Mouse (Mus musculus) forebrain, embryonic 13.5 days (tissue): Measurements from ENCODE around the gene Oard1. TPM values are rescaled to one million over a fixed set of nuclear protein-coding genes. Genes with fewer than 3 reads are reported as not detected.

ENCODE experiments used
- ATAC-seq: fragments of 200-750 bp; cut with Nextera tagmentation; 2 replicates; pipeline ENCODE4 v1.8.0; 2017
- H3K27ac ChIP-seq: fragments of 300-500 bp; sonication (generic); 2 replicates; pipeline ENCODE4 v1.5.1; 2015; ENCODE audit warnings: inconsistent platforms, mild to moderate bottlenecking, moderate library complexity
- H3K27me3 ChIP-seq: fragments of 300-500 bp; sonication (generic); 2 replicates; pipeline ENCODE4 v1.6.1; 2015; ENCODE audit warnings: mild to moderate bottlenecking, inconsistent platforms
- H3K36me3 ChIP-seq: fragments of 300-500 bp; sonication (generic); 2 replicates; pipeline ENCODE4 v1.6.1; 2015; ENCODE audit warnings: mild to moderate bottlenecking, inconsistent platforms; ENCODE audit not compliant: poor library complexity, severe bottlenecking
- H3K4me1 ChIP-seq: fragments of 300-500 bp; sonication (generic); 2 replicates; pipeline ENCODE4 v1.6.1; 2015; ENCODE audit warnings: inconsistent platforms
- H3K4me2 ChIP-seq: fragments of 300-500 bp; sonication (generic); 2 replicates; pipeline ENCODE4 v1.6.1; 2015; ENCODE audit warnings: inconsistent platforms, mild to moderate bottlenecking, moderate library complexity
- H3K4me3 ChIP-seq: fragments of 300-500 bp; sonication (generic); 2 replicates; pipeline ENCODE4 v1.5.1; 2015; ENCODE audit warnings: mild to moderate bottlenecking, inconsistent platforms
- H3K9ac ChIP-seq: fragments of 300-500 bp; sonication (generic); 2 replicates; pipeline ENCODE4 v1.6.1; 2015; ENCODE audit warnings: mild to moderate bottlenecking, inconsistent platforms
- H3K9me3 ChIP-seq: fragments of 300-500 bp; sonication (generic); replicated peaks from 2 replicates; pipeline ENCODE4 v1.6.1; 2016; ENCODE audit warnings: inconsistent platforms
- WGBS: fragments of 180-500 bp; shearing (Covaris S2); methylation state at CpG from one replicate; pipeline ENCODE4 v1.1.7; 2015; 5-methylcytosine and 5-hydroxymethylcytosine counted together
- polyA plus RNA-seq: library from polyadenylated mRNA; unstranded; fragments of >200 nt; fragmentation: Nextera tagmentation; extraction: Ambion mirVana; gene quantifications from 2 replicates; pipeline ENCODE4 v1.2.1, GENCODE M21; 2015

Gene Oard1
- 74.4 and 85.8 TPM in 2 replicates for polyA plus RNA-seq

DNA sequence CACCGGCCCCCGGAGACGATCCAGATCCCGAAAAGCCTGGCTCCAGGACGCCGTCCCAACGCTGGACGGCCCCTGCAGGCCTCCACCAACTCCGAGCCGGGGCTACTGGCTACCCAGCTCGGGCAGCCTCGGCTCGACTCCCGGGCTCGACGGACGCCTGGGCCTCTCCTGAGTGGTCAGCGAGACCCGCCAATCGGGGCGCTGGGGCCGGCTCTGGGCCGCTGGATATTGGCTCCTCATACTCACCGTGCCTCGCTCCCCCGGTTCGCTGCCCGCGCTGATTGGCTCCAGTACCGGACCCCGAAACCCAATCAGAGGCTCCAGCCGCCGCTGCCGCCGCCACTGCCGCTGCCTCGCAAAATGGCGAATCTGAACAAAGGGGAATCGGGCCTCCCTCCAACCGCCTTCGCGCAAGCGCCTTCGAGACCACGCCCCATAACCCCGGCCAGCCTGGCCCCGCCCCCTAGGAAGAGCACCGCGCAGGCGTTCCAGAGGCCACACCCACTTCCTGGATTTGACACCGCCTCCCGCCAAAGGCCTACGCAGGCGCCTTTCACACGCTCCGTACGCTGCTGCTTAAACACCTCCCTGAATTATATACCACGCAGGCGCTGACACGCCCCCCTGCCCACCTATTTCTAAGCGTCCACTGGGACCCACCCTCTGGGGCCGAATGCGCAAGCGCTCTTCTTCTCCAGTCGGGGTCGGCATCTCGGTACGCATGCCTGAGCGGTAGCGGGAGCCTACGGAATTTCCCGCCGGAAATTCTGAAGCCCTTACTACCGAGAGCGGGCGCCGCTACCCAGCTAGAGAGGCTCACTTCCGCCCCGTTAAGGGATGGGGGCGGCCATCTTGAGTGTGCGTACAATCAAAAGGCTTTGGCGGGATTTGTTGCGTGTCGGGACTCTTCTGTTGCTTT is at the start of gene Oard1, which contains the start of gene Nfya:
Gene Oard1 (plus strand): TSS at position 635 of the 919 bp plus-strand sequence.
Gene Nfya (minus strand): TSS at position 527 of the 919 bp plus-strand sequence.
- peak; percentile 97 for ATAC-seq
- Histone ChIP-seq H3K27me3 (no peaks in the 10 kb centered on the region), H3K9ac (peak within 1 kb of the TSS; percentile 99), H3K36me3 (peaks cover 20% of the 10 kb centered on the region), H3K9me3 (no peaks in the 10 kb centered on the region), H3K4me2 (peak within 1 kb of the TSS; percentile 72), H3K4me1 (peaks cover 38% of the 10 kb centered on the region), H3K27ac (peak within 1 kb of the TSS; percentile 100), H3K4me3 (peak within 1 kb of the TSS; percentile 83)
- under 1% methylated on average over 84 of the region's 84 CpGs for WGBS

DNA sequence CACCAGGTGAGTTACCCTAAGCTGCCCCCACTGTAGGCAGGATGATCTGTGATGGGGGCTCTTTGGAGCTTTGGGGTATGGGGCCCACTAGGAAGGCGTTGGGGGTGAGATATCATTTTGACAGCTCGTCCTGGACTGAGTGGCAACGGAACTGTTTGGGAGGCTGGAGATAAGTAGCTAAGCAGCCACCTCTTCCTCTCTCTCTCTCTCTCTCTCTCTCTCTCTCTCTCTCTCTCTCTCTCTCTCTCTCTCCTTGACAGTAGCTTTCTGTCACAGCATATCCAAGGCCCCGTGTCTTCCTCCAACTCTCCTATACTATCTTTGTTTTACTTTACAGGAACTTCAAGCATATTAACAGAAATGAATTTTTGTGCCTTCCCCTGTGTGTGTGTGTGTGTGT is 49.4 kb upstream of the Oard1 start:
- Histone ChIP-seq H3K4me3 (no peak overlapping the region), H3K9ac (no peak overlapping the region), H3K9me3 (no peaks in the 10 kb centered on the region), H3K36me3 (no peaks in the 10 kb centered on the region), H3K4me1 (peaks cover 10% of the 10 kb centered on the region; the same call in 1 of the 2 replicates), H3K27ac (no peak overlapping the region), H3K4me2 (no peak overlapping the region), H3K27me3 (no peaks in the 10 kb centered on the region)
- 90% methylated on average over 4 of the region's 4 CpGs for WGBS
- no peak for ATAC-seq

DNA sequence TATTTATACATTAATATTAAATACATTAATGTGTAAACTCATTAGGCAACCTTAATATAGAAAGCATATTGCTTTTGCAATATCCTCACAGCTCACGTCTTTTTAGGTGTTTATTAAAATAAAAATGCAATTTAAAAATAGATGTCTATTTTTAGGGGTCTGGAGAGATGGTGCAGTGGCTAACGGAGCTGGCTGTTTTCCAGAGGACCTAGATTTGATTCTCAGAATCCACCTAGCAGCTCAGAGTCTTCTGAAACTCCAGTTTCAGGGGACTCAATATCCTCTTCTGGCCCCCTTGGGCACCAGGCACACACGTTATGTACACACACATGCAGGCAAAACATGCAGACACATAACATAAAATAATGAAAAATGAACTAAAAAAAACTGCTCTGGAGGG is 47.5 kb upstream of the Oard1 start:
- no peak overlapping the region for H3K4me3 ChIP-seq
- H3K27me3 ChIP-seq, result no peaks in the 10 kb centered on the region
- 77% methylated on average over 3 of the region's 3 CpGs for WGBS
- no peaks in the 10 kb centered on the region for H3K36me3 ChIP-seq
- H3K4me1 ChIP-seq, result peaks cover 10% of the 10 kb centered on the region; the same call in 1 of the 2 replicates
- H3K9me3 ChIP-seq, result no peaks in the 10 kb centered on the region
- H3K27ac ChIP-seq, result no peak overlapping the region
- H3K4me2 ChIP-seq, result no peak overlapping the region
- no peak overlapping the region for H3K9ac ChIP-seq
- ATAC-seq, result no peak

DNA sequence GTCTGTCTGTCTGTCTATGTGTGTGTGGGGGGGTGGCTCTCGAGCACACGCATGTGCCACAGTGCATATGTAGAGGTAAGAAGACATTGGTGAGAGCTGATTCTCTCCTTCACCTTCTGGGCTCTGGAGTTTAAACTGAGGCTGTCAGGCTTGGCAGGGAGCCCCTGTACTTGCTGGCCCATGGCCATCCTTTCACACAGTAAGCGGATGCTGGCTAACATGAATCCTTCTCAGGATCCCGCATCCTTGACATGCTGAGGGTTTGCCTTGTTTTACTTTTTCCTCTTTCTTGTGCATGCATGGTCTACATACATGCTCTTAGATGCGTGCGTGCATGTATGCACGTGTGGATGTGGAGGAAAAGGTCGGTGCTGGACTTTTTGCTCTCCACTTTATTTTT is 46.8 kb upstream of the Oard1 start:
- Histone ChIP-seq H3K4me2 (no peak overlapping the region), H3K4me1 (peaks cover 10% of the 10 kb centered on the region; the same call in 1 of the 2 replicates), H3K36me3 (no peaks in the 10 kb centered on the region), H3K4me3 (no peak overlapping the region), H3K9me3 (no peaks in the 10 kb centered on the region), H3K9ac (no peak overlapping the region), H3K27me3 (no peaks in the 10 kb centered on the region), H3K27ac (no peak overlapping the region)
- 87% methylated on average over 8 of the region's 8 CpGs for WGBS
- ATAC-seq, result peak; percentile 51; the same call in 1 of the 2 replicates

DNA sequence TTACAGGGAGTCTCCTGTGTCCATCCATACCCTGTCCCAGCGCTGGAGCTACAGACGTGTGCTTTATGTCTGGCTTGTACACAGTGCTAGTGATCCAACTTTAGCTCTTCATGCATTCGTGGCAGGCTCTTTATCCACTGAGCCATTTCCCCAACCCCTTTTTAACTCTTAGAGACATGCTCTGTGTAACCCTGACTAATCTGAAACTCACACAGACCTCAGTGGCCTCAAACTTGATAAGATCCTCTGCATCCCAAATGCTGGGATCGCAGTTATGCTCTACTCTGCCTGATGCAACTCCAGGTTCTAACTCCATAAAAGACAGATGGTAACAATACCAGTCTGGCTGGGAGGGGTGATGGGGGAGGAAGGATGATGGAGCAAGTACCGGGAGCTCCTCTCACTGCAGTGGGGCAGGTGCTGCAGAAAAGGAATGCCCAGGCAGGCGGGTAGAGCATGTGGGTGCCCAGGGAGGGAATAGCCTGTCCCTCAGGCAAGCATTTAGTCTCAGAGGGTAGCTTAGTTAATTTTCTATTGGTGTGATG is 46.3 kb upstream of the Oard1 start:
- Histone ChIP-seq H3K27me3 (no peaks in the 10 kb centered on the region), H3K9ac (no peak overlapping the region), H3K4me3 (no peak overlapping the region), H3K27ac (no peak overlapping the region), H3K9me3 (no peaks in the 10 kb centered on the region), H3K4me1 (peaks cover 10% of the 10 kb centered on the region; the same call in 1 of the 2 replicates), H3K36me3 (no peaks in the 10 kb centered on the region), H3K4me2 (no peak overlapping the region)
- 85% methylated on average over 6 of the region's 6 CpGs for WGBS
- ATAC-seq, result no peak

DNA sequence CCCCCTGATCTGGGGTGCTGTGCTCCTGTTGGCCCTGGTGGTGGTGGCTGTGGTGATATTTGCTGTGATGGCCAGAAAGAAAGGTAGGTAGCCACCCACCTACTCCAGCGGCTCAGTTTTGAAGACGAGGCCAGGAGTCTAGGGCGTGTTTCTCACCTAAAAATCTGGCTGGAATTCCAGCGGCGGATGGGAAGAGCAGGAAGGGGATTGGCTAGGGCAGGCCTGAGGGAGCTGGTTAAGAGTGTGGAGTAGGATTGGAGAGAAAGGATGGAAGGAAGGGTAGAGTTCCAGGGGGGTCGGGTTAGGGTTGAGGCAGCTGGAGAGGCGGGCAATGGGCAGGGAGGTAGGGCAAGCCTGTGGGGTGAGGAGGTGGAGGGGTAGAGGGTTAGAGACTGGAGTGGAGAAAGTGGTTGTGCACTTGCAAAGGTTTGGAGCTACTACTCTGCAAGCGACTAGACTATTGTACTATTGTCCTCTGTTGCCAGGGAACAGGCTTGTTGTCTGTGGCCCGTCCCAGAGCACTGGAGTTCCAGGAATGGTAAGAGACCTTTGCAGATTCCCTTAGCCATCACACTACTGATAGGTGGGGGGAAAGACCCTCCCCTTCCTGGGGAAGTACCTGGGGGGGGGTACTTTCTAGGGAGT is 44.2 kb upstream of the Oard1 start:
- H3K4me1 ChIP-seq, result peaks cover 10% of the 10 kb centered on the region; the same call in 1 of the 2 replicates
- H3K27me3 ChIP-seq, result no peaks in the 10 kb centered on the region
- H3K36me3 ChIP-seq, result no peaks in the 10 kb centered on the region
- H3K9me3 ChIP-seq, result no peaks in the 10 kb centered on the region
- H3K9ac ChIP-seq, result no peak overlapping the region
- no peak overlapping the region for H3K4me3 ChIP-seq
- ATAC-seq, result no peak
- H3K27ac ChIP-seq, result no peak overlapping the region
- WGBS, result 67% methylated on average over 9 of the region's 9 CpGs
- no peak overlapping the region for H3K4me2 ChIP-seq

DNA sequence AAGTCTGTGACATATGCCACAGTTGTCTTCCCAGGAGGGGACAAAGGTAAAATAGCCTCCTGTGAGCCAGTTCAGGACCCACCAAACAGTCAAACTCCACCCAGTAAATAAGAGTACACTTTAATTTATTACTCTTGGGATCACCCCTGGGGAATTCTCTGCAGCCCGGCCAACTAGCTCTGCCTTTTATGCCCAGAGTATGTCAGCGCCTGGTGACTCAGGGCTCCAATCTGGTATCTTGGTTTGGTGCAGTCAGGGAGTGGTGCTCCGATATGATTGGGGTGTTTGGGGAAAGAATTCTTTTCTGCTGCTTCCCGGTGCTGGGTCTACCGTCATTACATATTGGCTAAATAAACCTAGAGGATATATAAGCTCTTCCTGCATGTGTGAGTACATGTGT is 43.0 kb upstream of the Oard1 start:
- H3K9ac ChIP-seq, result no peak overlapping the region
- WGBS, result 91% methylated on average over 5 of the region's 5 CpGs

DNA sequence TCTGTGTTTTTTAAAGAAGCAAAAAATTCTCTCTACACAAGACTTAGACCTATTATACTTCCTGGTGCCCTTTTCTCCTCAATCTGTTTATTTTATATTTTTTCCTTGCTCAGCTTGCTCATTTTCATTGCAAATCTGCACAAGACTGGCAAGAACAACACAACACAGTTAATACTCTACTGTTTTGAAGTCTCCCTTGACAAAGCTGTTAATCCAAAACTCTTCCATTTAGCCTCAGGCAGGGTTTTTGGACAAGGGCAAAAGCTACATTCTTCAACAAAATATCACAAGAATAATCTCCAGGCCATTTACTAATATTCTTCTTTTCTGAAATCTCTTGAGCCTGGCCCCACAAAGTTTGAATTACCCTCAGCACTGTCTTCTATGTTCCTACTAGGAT is 38.2 kb upstream of the Oard1 start:
- Histone ChIP-seq H3K4me2 (no peak overlapping the region), H3K27ac (no peak overlapping the region), H3K4me3 (no peak overlapping the region), H3K9me3 (no peaks in the 10 kb centered on the region), H3K36me3 (no peaks in the 10 kb centered on the region), H3K9ac (no peak overlapping the region), H3K4me1 (no peaks in the 10 kb centered on the region), H3K27me3 (no peaks in the 10 kb centered on the region)
- ATAC-seq, result no peak

More for the DNA sequence above, 43.0 kb upstream of the Oard1 start:
- no peak for ATAC-seq
- no peak overlapping the region for H3K4me3 ChIP-seq
- peaks cover 10% of the 10 kb centered on the region; the same call in 1 of the 2 replicates for H3K4me1 ChIP-seq
- H3K4me2 ChIP-seq, result no peak overlapping the region
- H3K36me3 ChIP-seq, result no peaks in the 10 kb centered on the region
- no peak overlapping the region for H3K27ac ChIP-seq
- H3K9me3 ChIP-seq, result no peaks in the 10 kb centered on the region
- H3K27me3 ChIP-seq, result no peaks in the 10 kb centered on the region

DNA sequence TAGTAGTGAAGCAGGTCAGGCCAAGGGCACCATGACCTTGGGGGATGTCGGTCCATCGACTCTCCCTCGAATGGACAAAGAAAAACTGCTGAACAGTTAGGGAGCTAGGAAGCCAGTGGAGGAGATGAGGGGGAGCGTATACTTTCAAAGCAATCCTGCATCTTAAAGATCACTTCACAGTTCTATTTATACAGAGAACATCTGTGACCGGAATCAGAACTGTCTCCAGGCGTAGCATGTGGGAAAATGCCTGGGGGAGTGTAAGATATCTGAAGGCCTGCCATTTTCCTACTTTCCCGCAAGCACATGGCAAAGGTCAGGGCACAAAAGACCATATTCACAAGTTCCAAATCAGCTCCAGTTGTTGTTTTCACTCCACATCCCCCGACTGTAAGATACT is 36.8 kb upstream of the Oard1 start:
- H3K36me3 ChIP-seq, result no peaks in the 10 kb centered on the region

DNA sequence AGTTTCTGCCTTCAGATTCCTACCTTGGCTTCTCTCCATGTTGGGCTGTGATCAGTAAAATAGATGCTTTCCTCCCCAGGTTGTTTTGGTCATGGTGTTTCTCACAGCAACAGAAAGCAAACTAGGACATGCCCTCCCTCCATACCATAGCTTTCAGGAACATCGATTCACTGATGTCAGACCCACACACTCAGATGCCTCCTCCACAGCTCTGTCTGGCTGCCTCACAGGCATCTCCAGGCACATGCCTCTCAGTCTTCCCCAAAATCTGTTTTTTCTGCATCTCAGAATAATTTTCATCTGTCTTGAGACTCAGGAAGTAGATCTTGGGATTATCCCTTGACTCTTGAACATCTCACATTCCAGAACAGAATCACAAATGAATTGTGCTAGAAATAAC is 33.7 kb upstream of the Oard1 start:
- Histone ChIP-seq H3K4me1 (no peaks in the 10 kb centered on the region), H3K36me3 (no peaks in the 10 kb centered on the region), H3K4me2 (no peak overlapping the region), H3K9ac (no peak overlapping the region), H3K27ac (no peak overlapping the region), H3K4me3 (no peak overlapping the region), H3K9me3 (no peaks in the 10 kb centered on the region), H3K27me3 (no peaks in the 10 kb centered on the region)
- no peak for ATAC-seq
- WGBS, result 95% methylated on average over 1 of the region's 1 CpGs

More for the DNA sequence above, 36.8 kb upstream of the Oard1 start:
- Histone ChIP-seq H3K4me3 (no peak overlapping the region), H3K27me3 (no peaks in the 10 kb centered on the region), H3K4me2 (no peak overlapping the region), H3K4me1 (no peaks in the 10 kb centered on the region), H3K9me3 (no peaks in the 10 kb centered on the region), H3K9ac (no peak overlapping the region), H3K27ac (no peak overlapping the region)
- no peak for ATAC-seq
- 89% methylated on average over 8 of the region's 8 CpGs for WGBS

DNA sequence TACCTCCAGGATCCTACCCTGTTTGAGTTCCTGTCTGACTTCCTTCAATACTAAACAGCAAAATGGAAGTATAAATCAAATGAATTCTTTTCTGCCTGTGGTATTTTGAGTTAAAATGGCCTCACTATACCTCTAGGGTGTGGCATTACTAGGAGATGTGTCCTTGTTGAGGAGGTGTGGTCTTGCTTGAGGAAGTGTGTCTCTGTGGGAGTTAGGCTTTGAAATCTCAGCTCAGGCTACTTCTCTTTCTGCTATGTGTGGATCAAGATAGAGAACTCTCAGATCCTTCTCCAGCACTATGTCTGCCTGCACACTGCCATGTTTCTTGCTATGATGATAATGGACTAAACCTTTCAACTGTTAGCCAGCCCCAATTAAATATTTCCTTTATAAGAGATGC is 30.8 kb upstream of the Oard1 start:
- Histone ChIP-seq H3K4me2 (no peak overlapping the region), H3K9ac (no peak overlapping the region), H3K27ac (no peak overlapping the region), H3K9me3 (no peaks in the 10 kb centered on the region), H3K36me3 (no peaks in the 10 kb centered on the region), H3K27me3 (no peaks in the 10 kb centered on the region), H3K4me1 (no peaks in the 10 kb centered on the region), H3K4me3 (no peak overlapping the region)
- ATAC-seq, result no peak

DNA sequence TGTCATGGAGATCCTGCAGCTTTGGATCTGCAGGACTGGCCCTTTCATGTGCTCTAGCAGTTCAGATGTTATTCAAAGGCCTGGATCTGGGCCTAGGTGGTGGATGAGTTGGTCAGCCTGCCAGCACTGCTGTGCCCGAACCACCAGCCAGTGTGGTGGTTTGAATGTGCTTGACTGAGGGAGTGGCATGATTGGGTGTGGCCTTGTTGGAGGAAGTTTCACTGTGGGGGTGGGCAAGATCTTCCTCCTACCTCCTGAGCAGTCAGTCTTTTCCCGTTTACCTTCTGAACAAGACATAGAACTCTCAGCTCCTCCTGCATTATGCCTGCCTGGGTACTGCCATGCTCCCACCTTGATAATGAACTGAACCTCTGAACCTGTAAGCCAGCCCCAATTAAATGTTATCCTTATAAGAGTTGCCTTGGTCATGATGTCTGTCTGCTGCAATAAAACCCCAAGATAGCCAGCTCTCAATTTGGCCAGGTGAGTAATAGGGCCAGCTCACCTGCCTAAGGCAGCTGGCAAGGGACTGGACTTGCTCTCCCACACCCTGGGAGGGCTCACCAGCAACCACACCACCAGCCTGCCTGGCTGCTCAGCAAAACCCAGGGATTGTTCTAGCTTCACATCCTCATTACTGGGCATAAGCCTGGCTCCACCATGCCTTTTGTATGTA is 23.9 kb upstream of the Oard1 start:
- H3K36me3 ChIP-seq, result peaks cover 53% of the 10 kb centered on the region
- no peaks in the 10 kb centered on the region for H3K9me3 ChIP-seq

More for the DNA sequence above, 23.9 kb upstream of the Oard1 start:
- 91% methylated on average over 2 of the region's 2 CpGs for WGBS
- no peak for ATAC-seq
- Histone ChIP-seq H3K27ac (no peak overlapping the region), H3K4me3 (no peak overlapping the region), H3K4me2 (no peak overlapping the region), H3K9ac (no peak overlapping the region), H3K4me1 (no peaks in the 10 kb centered on the region), H3K27me3 (no peaks in the 10 kb centered on the region)
